Mouse (Mus musculus): ENCODE data around the gene Gfpt1.

DNA sequence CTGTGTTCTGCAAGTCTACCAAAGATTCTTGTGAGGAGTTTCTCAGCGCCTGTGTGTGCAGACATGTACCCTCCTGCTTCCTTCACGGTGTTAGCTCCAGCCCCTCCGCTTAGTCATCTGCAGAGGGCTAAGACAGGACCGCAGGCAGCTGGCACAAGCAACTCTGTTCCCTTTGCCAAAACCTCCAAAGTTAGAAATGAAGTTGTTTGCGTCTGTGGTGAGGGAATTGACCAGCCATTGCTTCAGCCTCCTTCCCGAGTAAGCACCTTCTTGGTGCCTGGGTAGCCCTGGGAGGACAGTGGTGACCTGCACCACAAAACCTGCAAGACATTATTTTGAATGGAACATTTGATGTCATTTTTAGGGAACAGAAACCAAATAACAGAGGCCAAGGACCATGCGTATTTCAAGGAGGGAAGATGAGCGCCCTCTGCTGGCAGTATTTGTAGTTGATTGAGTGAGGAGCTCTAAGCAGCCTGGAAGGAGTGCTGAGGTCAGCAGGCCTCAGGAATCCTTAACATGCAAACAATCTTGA, 40.1 kb upstream of the Gfpt1 start:
- no peak for TF ChIP-seq POLR2A (IDR thresholded peaks at IDR 0.05; ENCODE audit: extremely low read depth, insufficient read depth, low read length)
- peak; percentile 58; the same call in 1 of the 2 replicates for TF ChIP-seq CTCF (IDR thresholded peaks at IDR 0.05; ENCODE audit: low read depth, low read length)

All from liver, adult 2 months (tissue).